Mouse (Mus musculus) ES-Bruce4 (cell line): ENCODE measurements at regions not wholly inside any gene's neighbourhood (a gene's known extent, or its start where the extent isn't known, plus 50 kb on each side); places are given as distances from the start of the nearest gene placed in this dataset.

Experiments
- CTCF ChIP-seq: IDR thresholded peaks from one replicate; pipeline ENCODE4 v1.8.1; 2011; ENCODE audit warnings: low read depth, low read length
- EP300 ChIP-seq: IDR thresholded peaks from 2 replicates; pipeline ENCODE4 v1.6.1; 2011; ENCODE audit warnings: low read depth, low read length; ENCODE audit not compliant: insufficient read depth
- POLR2A ChIP-seq: IDR thresholded peaks from one replicate; pipeline ENCODE4 v1.8.1; 2011; ENCODE audit warnings: low read length; ENCODE audit not compliant: insufficient read depth

- TF ChIP-seq POLR2A (no peak), CTCF (no peak), EP300 (no peak)
These were observed 304.7 kb upstream of the Pou3f2 start for GRCm38 (mm10) chr4:22792826-22793225.
